Comparison of ENCODE assay signal across 20 mouse cellular contexts in the genomic region with DNA sequence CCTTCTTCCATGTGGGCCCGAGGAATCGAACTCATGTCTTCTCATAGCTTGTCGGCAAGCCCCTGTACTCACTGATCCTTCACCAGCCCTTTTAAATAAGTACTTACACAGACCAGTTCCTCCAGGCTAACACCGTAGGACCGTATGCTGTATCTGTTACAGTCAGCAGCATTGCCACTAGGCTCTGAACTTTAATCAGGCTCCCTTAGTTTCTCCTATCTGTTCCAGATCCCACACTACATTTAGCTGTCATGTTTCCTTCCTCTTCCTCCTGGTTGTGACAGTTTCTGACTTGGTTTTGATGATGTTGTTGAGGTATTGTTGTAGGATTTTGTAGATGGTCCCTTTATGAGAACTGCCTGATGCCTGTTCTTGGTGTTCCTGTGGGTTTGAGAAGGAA. TPM values are rescaled to one million over a fixed set of nuclear protein-coding genes. Genes with fewer than 3 reads are reported as not detected.
DNase-seq lines count a peak whose midpoint lies in the region; ATAC-seq and TF ChIP-seq lines count a peak whose summit lies in the region.
"Had no signal": no experiment of that assay in that cellular context is flagged by ENCODE, and none has a peak within 500 bp of the region (broad histone marks: within the 10 kb centered on the region; RNA-seq: fewer than 3 reads in every experiment).

No protein-coding gene starts in this region.

- peak overlapping the region; percentile 64 for H3K4me3 ChIP-seq in megakaryocyte, embryonic 14.5 days (replicated peaks)
- peak overlapping the region; percentile 21; the same call in 1 of the 2 replicates for H3K4me3 ChIP-seq in liver, embryonic 13.5 days (replicated peaks)
- H3K4me3 ChIP-seq in liver, postnatal 0 days (ENCODE audit: low read depth, low read length): no peak overlapping the region
- H3K4me3 ChIP-seq in heart, embryonic 11.5 days (ENCODE audit: low read depth, low read length): no peak overlapping the region
- H3K4me3 ChIP-seq: embryonic facial prominence, embryonic 13.5 days; forebrain, embryonic 10.5 days; gastrocnemius, adult 2 months; heart, embryonic 13.5 days; hindbrain, embryonic 12.5 days had no signal

- DNase-seq in liver, embryonic 13.5 days: no peak
- no peak for DNase-seq in liver, postnatal 0 days
- no peak for DNase-seq in layer of hippocampus, adult 11-12 months (ENCODE audit: low spot score)
- DNase-seq in right cerebral cortex, postnatal 14 days: no peak
- DNase-seq: adrenal gland, adult 2 months; adrenal gland, postnatal 25 days; cerebellum, adult 18-20 months; cerebellum, adult 9-11 months; cerebellum, postnatal 36 days; gastrocnemius, adult 2 months; gastrocnemius, postnatal 25 days; heart, postnatal 4 days had no signal

- no peak for ATAC-seq in megakaryocyte, adult 5-6 weeks (ENCODE audit: poor library complexity, severe bottlenecking)
- ATAC-seq in liver, embryonic 13.5 days (ENCODE audit: low read depth): no peak
- no peak for ATAC-seq in liver, postnatal 0 days
- ATAC-seq in heart, embryonic 11.5 days (replicated peaks; ENCODE audit: insufficient number of reproducible peaks, low FRiP score, low TSS enrichment): no peak
- ATAC-seq: forebrain, embryonic 14.5 days had no signal

- peak overlapping the region; percentile 53 for H3K9ac ChIP-seq in liver, embryonic 13.5 days
- H3K9ac ChIP-seq in liver, postnatal 0 days (replicated peaks): peak overlapping the region; percentile 30; the same call in 1 of the 2 replicates
- H3K9ac ChIP-seq in heart, embryonic 11.5 days (ENCODE audit: low read depth, low read length): no peak overlapping the region
- H3K9ac ChIP-seq: embryonic facial prominence, embryonic 13.5 days; heart, embryonic 13.5 days; hindbrain, embryonic 12.5 days had no signal

- TF ChIP-seq CTCF in liver, postnatal 0 days (IDR thresholded peaks at IDR 0.05; ENCODE audit: low read depth): no peak

- peaks cover 63% of the 10 kb centered on the region for H3K4me1 ChIP-seq in megakaryocyte, embryonic 14.5 days
- H3K4me1 ChIP-seq in liver, embryonic 13.5 days (replicated peaks): peaks cover 91% of the 10 kb centered on the region
- H3K4me1 ChIP-seq in liver, postnatal 0 days (ENCODE audit: insufficient read depth): peaks cover 26% of the 10 kb centered on the region
- peaks cover 8% of the 10 kb centered on the region for H3K4me1 ChIP-seq in heart, embryonic 11.5 days (ENCODE audit: control insufficient read depth, insufficient read depth, low read length)

- 44% methylated on average over 5 of the region's 5 CpGs for WGBS in liver, embryonic 13.5 days (ENCODE audit: insufficient replicate concordance)
- WGBS in liver, postnatal 0 days (ENCODE audit: insufficient replicate concordance): 57% methylated on average over 5 of the region's 5 CpGs
- 72% methylated on average over 5 of the region's 5 CpGs for WGBS in heart, embryonic 11.5 days (ENCODE audit: insufficient replicate concordance)

- no peaks in the 10 kb centered on the region for H3K9me3 ChIP-seq in megakaryocyte, embryonic 14.5 days
- H3K9me3 ChIP-seq in liver, embryonic 13.5 days (replicated peaks): no peaks in the 10 kb centered on the region
- no peaks in the 10 kb centered on the region for H3K9me3 ChIP-seq in liver, postnatal 0 days (ENCODE audit: low read length)
- no peaks in the 10 kb centered on the region for H3K9me3 ChIP-seq in heart, embryonic 11.5 days (replicated peaks; ENCODE audit: control insufficient read depth, low read length)
- H3K9me3 ChIP-seq: embryonic facial prominence, embryonic 13.5 days; forebrain, embryonic 10.5 days; heart, embryonic 13.5 days; hindbrain, embryonic 12.5 days had no signal

- H3K36me3 ChIP-seq in megakaryocyte, embryonic 14.5 days (replicated peaks; ENCODE audit: low read length): no peaks in the 10 kb centered on the region
- peaks cover 78% of the 10 kb centered on the region for H3K36me3 ChIP-seq in liver, embryonic 13.5 days
- peaks cover 20% of the 10 kb centered on the region for H3K36me3 ChIP-seq in liver, postnatal 0 days (replicated peaks; ENCODE audit: insufficient read depth, low read length)
- H3K36me3 ChIP-seq in heart, embryonic 11.5 days (ENCODE audit: control insufficient read depth, insufficient read depth, low read length): no peaks in the 10 kb centered on the region
- H3K36me3 ChIP-seq: embryonic facial prominence, embryonic 13.5 days; forebrain, embryonic 10.5 days; heart, embryonic 13.5 days; hindbrain, embryonic 12.5 days had no signal

- H3K27me3 ChIP-seq in megakaryocyte, embryonic 14.5 days (replicated peaks): peaks cover 62% of the 10 kb centered on the region
- no peaks in the 10 kb centered on the region for H3K27me3 ChIP-seq in liver, embryonic 13.5 days
- no peaks in the 10 kb centered on the region for H3K27me3 ChIP-seq in liver, postnatal 0 days (ENCODE audit: insufficient read depth, low read length)
- H3K27me3 ChIP-seq in heart, embryonic 11.5 days (ENCODE audit: control insufficient read depth, insufficient read depth, low read length): no peaks in the 10 kb centered on the region
- H3K27me3 ChIP-seq: embryonic facial prominence, embryonic 13.5 days; hindbrain, embryonic 12.5 days had no signal

- no peak for TF ChIP-seq EP300 in liver, postnatal 0 days (IDR thresholded peaks at IDR 0.05; ENCODE audit: low read depth)

- H3K27ac ChIP-seq in liver, embryonic 13.5 days: peak overlapping the region; percentile 72
- peak overlapping the region; percentile 11; the same call in 1 of the 2 replicates for H3K27ac ChIP-seq in liver, postnatal 0 days (ENCODE audit: low read depth)
- H3K27ac ChIP-seq in heart, embryonic 11.5 days (ENCODE audit: low read depth, low read length): no peak overlapping the region
- H3K27ac ChIP-seq: embryonic facial prominence, embryonic 13.5 days; forebrain, embryonic 10.5 days; gastrocnemius, adult 2 months; heart, embryonic 13.5 days; hindbrain, embryonic 12.5 days had no signal

- peak overlapping the region; percentile 39 for H3K4me2 ChIP-seq in liver, embryonic 13.5 days
- H3K4me2 ChIP-seq in liver, postnatal 0 days (ENCODE audit: low read depth, low read length): peak overlapping the region; percentile 55
- no peak overlapping the region for H3K4me2 ChIP-seq in heart, embryonic 11.5 days
- H3K4me2 ChIP-seq: embryonic facial prominence, embryonic 13.5 days; heart, embryonic 13.5 days; hindbrain, embryonic 12.5 days had no signal

RNA-seq across cellular contexts. Expression of gene Tspan33, which starts 10.1 kb away (rescaled TPM):
- polyA plus RNA-seq in megakaryocyte, embryonic 14.5 days (2012; ENCODE audit: insufficient read depth, low replicate concordance): 1.3 TPM in 1 of 2 replicates, not detected in the other
- total RNA-seq in megakaryocyte, adult 5-6 weeks (2015): 1.5 and 3.7 TPM in 2 replicates
- total RNA-seq in megakaryocyte, adult 5-6 weeks (2017): 2.7 and 5.0 TPM in 2 replicates
- 150 and 164 TPM in 2 replicates for polyA plus RNA-seq in liver, embryonic 13.5 days (2015; fragmentation: Nextera tagmentation; extraction: Ambion mirVana)
- 84.8 and 87.5 TPM in 2 replicates for polyA plus RNA-seq in liver, postnatal 0 days (2015; fragmentation: Nextera tagmentation; extraction: Ambion mirVana)
- 11.9 and 12.1 TPM in 2 replicates for polyA plus RNA-seq in heart, embryonic 11.5 days (2014; fragmentation: Nextera tagmentation; extraction: Ambion mirVana)

RNA-seq across cellular contexts. Expression of gene Smo, which starts 31.2 kb away (rescaled TPM):
- 2.3 and 5.3 TPM in 2 replicates for polyA plus RNA-seq in megakaryocyte, embryonic 14.5 days (2012; ENCODE audit: insufficient read depth, low replicate concordance)
- 2.6 and 4.3 TPM in 2 replicates for total RNA-seq in megakaryocyte, adult 5-6 weeks (2015)
- 2.3 and 2.5 TPM in 2 replicates for total RNA-seq in megakaryocyte, adult 5-6 weeks (2017)
- polyA plus RNA-seq in liver, embryonic 13.5 days (2015; fragmentation: Nextera tagmentation; extraction: Ambion mirVana): 3.4 and 4.3 TPM in 2 replicates
- 2.2 and 2.5 TPM in 2 replicates for polyA plus RNA-seq in liver, postnatal 0 days (2015; fragmentation: Nextera tagmentation; extraction: Ambion mirVana)
- 21.8 and 22.4 TPM in 2 replicates for polyA plus RNA-seq in heart, embryonic 11.5 days (2014; fragmentation: Nextera tagmentation; extraction: Ambion mirVana)

Comparison
In these comparisons a context has a peak if more than half of its experiments do, and no peak if none do; other contexts are left out.
1. H3K4me3 ChIP-seq: peak in megakaryocyte, embryonic 14.5 days (single experiment) and liver, embryonic 13.5 days (single experiment); none in liver, postnatal 0 days (single experiment) and heart, embryonic 11.5 days (single experiment).